Mouse (Mus musculus) brain, adult 2 months (tissue): Measurements from ENCODE around the gene Zfp867.

Source experiments
- DNase-seq: peaks from one replicate; pipeline ENCODE4 v3.0.0; 2011; ENCODE audit warnings: low read depth, low spot score

The Zfp867 gene

DNA sequence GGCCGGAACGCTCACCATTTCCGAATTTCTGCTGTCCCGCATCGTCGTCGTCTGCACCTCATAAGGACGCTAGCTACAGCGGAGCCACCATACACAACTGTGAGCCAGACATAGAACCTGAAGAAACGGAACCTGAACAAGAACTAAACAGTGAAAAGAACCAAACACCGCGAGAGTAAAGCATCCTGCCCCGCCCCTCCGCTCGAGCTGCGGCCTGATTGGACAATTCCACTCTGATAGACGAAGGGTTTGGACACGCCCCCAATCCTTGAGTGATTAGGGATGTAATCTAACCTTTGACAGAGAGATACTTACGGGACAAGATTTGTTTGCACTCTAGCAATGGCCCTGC, at the start of gene Zfp867:
Gene Zfp867 (minus strand): TSS at position 149 of the 352 bp plus-strand sequence.
- DNase-seq, result peak; percentile 93

- DNase-seq, result no peak
Observed at GRCm38 (mm10) chr11:59519741-59520495, 47.6 kb upstream of the Zfp867 start.

DNA sequence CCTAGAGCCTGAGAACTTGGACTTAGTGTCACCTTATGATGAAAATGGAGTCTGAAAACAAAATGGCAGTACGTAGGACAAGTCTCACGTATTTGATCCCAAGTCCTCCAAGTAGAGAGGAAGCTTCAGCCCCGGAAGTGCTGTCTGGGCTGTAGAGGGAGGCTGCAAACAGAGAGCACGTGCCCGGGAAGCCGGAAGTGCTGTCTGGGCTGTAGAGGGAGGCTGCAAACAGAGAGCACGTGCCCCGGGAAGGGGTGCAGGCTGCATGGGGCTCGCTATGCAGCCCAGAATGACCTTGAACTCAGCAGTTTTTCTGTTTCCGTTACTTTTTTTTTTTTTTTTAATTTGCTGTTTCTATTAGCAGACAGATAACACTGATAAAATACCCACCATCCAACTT, 46.0 kb upstream of the Zfp867 start:
- DNase-seq, result peak; percentile 21

DNA sequence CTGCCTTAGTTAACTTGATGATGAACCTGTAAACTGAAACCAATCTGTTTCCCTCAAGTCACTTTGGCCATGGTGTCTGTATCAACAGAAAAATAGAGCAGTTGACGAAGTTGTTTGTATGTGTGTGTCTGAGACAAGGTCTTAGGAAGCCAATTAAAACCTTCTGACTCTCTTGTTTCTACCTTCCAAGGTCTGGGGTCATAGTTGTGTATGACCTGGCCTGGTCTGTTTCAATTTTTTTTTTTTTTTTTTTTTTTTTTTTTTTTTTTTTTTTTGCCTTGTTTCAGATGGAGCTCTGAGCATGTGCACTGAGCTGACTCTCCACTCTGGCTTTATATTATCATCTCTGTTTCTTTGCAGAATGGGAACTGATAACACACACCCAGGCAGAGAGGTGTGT, 45.2 kb upstream of the Zfp867 start:
- DNase-seq, result no peak

GRCm38 (mm10) chr11:59514789-59515188, 42.5 kb upstream of the Zfp867 start:
- DNase-seq, result no peak

- no peak for DNase-seq
Observed at GRCm38 (mm10) chr11:59514381-59514780, 42.1 kb upstream of the Zfp867 start.

DNA sequence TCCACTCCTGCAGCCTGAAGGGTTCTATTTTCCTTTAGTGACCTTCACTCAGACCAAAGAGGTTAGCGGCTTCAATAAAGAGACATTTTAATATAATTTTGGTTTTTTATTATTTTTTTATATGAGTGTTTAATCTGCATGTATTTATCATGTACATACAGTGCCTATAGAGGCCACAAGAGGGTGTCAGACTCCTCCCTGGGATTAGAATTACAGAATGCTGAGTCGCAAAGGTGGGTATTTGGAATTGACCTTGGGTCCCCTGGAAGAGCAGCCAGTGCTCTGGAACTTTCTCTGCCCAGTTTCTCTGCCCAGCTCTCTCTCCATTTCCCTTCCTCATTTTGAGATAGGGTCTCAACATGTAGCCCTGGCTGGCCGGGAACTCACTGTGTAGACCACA, 41.3 kb upstream of the Zfp867 start:
- no peak for DNase-seq

DNA sequence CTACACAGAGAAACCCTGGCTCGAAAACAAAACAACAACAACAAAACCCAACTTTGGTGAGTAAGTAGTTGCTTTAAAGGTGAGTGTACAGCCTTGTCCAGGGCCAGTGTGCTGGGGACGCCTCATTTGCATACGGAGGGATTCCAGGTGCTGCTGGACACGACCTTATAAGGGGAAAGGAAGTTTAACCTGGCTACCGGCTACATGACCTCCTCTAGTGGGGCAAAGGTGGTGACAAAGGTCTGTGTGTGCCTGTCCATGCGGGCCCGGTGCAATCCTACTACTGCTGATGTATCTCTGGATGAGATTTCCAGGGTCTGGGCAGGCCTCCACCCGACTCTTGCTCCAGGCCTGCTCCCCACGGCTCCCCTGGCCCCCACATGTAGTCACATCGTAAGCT, 40.5 kb upstream of the Zfp867 start:
- DNase-seq, result no peak

- DNase-seq, result no peak
Observed at GRCm38 (mm10) chr11:59511558-59511957, 39.3 kb upstream of the Zfp867 start.

GRCm38 (mm10) chr11:59506713-59507074, 34.4 kb upstream of the Zfp867 start:
- no peak for DNase-seq

- DNase-seq, result peak; percentile 95
Observed at GRCm38 (mm10) chr11:59505839-59506712, 33.8 kb upstream of the Zfp867 start.

DNA sequence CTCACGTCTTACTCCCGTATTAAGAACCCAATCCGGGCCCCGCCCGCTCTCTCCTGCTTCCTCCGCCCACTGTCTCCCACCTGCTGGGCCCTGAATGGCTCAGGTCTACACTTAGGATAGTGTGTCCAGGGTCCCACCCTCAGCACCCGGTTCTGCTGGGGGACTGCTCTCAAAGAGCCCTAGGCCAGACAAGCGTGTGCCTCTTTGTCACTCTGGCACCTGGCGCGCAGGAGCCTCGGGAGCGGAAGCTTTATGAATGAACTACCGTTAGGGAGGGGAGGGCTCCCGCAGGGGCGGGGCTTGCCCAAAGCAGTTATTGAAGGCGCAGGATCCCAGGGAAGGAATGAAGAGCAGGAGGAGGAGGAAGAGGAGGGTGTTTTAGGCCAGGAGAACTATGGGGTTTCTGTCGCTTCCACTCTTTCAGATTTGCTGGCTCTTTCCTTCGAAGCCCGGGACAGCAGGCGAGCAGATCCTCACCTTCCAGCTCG, 33.1 kb upstream of the Zfp867 start:
- peak; percentile 83 for DNase-seq

- peak; percentile 22 for DNase-seq
Observed at GRCm38 (mm10) chr11:59501978-59502700, 29.9 kb upstream of the Zfp867 start.

GRCm38 (mm10) chr11:59497747-59498146, 25.5 kb upstream of the Zfp867 start:
- DNase-seq, result no peak

DNA sequence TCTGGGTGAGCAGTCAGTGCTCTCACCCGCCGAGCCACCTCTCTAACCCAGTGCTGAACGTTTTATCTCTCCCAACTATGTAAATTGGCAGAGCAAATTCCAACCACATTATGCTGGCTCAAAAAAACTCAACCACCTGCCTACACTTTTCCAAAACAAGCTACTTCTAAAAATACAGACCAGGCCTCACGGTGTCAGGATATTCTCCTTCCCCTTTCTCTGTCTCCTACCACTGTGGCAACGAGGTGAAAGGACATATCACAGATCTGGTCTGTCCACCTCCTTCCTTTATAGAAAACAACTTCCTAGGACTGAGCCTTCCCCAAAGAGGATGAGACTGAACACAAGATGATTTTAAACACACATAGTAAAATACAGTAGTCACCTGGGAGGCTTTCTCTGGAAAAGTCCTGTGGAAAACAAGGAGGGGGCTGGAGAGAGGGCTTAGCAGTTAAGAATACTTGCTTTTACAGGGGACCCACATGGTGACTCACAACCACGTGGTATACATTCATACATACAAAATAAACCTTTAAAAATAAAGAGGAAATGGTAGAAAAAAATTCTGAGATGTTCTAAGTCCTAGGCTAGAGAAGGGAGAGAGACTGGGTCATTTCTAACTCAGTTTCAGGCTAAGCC, 24.5 kb upstream of the Zfp867 start:
- DNase-seq, result peak; percentile 72

DNA sequence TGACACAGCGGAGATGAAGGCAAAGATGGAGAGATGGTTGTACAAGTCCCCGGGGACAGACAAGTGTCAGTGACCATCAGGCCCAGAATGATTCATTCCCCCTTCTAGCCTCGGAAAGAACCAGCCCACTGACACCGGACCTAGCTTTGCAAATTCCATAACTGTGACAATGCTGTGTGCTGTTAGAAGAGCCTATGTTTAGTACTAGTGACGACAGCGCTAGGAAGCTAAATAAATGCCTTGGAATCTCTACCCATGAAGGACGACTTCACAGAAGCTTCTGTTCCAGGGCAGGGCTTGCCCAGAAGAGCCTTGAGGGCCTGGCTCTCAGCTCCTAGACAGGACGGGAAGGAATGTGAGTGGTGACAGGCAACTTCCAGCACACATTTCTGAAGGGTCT, 13.9 kb upstream of the Zfp867 start:
- peak; percentile 60 for DNase-seq

DNA sequence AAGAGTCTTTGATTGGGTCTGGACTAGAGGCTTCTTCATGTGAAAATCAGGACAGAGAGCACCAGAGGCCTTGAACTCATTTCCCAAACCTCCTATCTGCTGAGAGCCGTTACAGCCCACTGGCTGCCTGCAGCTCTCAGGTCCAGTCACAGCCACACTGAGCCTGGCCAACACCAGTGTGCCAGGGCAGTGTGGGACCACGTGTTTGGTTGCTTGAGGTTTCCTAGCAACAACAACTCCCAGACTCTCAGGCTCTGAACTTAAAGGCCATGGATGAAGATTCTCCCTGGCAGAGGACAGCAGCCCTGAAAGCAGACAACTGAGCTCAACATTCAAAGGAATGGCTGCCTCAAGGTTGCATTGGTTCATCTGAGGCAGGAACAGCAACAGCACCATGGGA, 13.4 kb upstream of the Zfp867 start:
- peak; percentile 35 for DNase-seq

- peak; percentile 66 for DNase-seq
Observed at GRCm38 (mm10) chr11:59483212-59483611, 10.9 kb upstream of the Zfp867 start.

GRCm38 (mm10) chr11:59477240-59477639, 5.0 kb upstream of the Zfp867 start:
- no peak for DNase-seq

DNA sequence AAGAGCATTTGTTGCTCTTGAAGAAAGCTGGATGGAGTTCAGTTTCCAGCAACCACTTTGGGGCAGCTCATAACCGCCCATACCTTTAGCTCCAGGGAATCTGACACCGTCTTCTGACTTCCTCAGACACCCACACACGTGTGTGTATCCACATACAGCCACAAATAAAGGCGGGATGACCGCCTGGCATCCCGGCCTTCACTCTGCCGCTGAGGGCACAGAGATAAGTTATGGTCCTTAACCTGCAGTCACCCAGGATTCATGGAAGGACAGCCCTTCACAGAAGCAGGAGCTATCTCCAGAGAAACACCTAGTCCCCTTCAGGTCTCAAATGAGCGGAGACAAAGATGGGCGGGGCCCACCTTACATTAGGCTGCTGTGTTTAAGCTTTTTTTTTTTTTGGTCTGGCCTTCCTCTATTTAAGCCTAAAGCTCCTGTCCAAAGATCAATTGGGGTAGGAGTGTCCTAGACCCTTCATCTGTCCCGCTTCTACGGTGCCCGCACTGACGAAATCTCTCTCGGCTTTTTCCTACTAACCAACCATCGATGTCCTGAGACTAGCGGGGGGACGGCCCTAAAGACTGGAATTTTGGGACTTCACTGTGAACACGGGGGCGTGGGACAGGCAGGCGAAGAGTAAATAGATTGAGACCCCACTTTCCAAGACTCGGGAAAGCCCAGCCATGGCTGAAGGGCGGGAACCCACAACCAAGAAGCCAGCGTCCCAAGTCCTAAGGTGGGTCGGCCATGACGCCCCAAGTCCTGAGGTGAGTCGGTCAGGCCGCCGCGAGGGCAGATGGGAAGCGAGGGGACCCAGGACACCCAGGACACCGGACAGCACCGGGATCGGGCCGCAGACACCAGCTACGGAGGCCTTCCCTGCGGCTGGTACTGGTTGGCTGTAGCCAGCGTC, 605 bp downstream of the Zfp867 start:
- DNase-seq, result no peak

- no peak for DNase-seq
Observed at GRCm38 (mm10) chr11:59460459-59460858, 11.8 kb downstream of the Zfp867 start.
